Mouse (Mus musculus) stomach, postnatal 0 days (tissue): ENCODE measurements at regions not wholly inside any gene's neighbourhood (a gene's known extent, or its start where the extent isn't known, plus 50 kb on each side); places are given as distances from the start of the nearest gene placed in this dataset.

Source experiments
- ATAC-seq: fragments of 200-750 bp; cut with Nextera tagmentation; 2 replicates; pipeline ENCODE4 v1.8.0; 2017; ENCODE audit not compliant: low FRiP score, low TSS enrichment
- DNase-seq: peaks from one replicate; pipeline ENCODE4 v3.0.0-alpha.2; 2016; ENCODE audit warnings: low spot score
- H3K27ac ChIP-seq: fragments of 300-500 bp; sonication (generic); replicated peaks from 2 replicates; pipeline ENCODE4 v1.5.1; 2014; ENCODE audit warnings: mild to moderate bottlenecking, control low read depth
- H3K27me3 ChIP-seq: fragments of 300-500 bp; sonication (generic); 2 replicates; pipeline ENCODE4 v1.6.1; 2014; ENCODE audit warnings: low read length; ENCODE audit not compliant: control insufficient read depth, insufficient read depth
- H3K36me3 ChIP-seq: fragments of 300-500 bp; sonication (generic); 2 replicates; pipeline ENCODE4 v1.6.1; 2014; ENCODE audit warnings: low read length, mixed read lengths; ENCODE audit not compliant: control insufficient read depth, insufficient read depth
- H3K4me1 ChIP-seq: fragments of 300-500 bp; sonication (generic); replicated peaks from 2 replicates; pipeline ENCODE4 v1.6.1; 2014; ENCODE audit warnings: antibody characterized with exemption; ENCODE audit not compliant: control insufficient read depth, insufficient read depth
- H3K4me2 ChIP-seq: fragments of 300-500 bp; sonication (generic); replicated peaks from 2 replicates; pipeline ENCODE4 v1.6.1; 2014; ENCODE audit warnings: low read depth, mild to moderate bottlenecking, control low read depth, moderate library complexity
- H3K4me3 ChIP-seq: fragments of 300-500 bp; sonication (generic); 2 replicates; pipeline ENCODE4 v1.5.1; 2014; ENCODE audit warnings: low read depth, low read length, control low read depth
- H3K9ac ChIP-seq: fragments of 300-500 bp; sonication (generic); 2 replicates; pipeline ENCODE4 v1.6.1; 2014; ENCODE audit warnings: mild to moderate bottlenecking, low read length, control low read depth, mixed read lengths
- H3K9me3 ChIP-seq: fragments of 300-500 bp; sonication (generic); 2 replicates; pipeline ENCODE4 v1.6.1; 2016; ENCODE audit warnings: low read length; ENCODE audit not compliant: control insufficient read depth
- CTCF ChIP-seq: IDR thresholded peaks from 2 replicates; pipeline ENCODE4 v1.5.1; 2016; ENCODE audit warnings: antibody characterized with exemption, low read depth, mild to moderate bottlenecking, moderate library complexity
- EP300 ChIP-seq: optimal IDR thresholded peaks from 2 replicates; pipeline ENCODE3; 2016; ENCODE audit warnings: antibody characterized with exemption
- WGBS: fragments of 180-500 bp; shearing (Covaris S2); extraction: QIAGEN DNeasy Blood & Tissue Kit; methylation state at CpG from one replicate; pipeline ENCODE4 v1.1.7; 2014; 5-methylcytosine and 5-hydroxymethylcytosine counted together

- H3K27me3 ChIP-seq, result no peaks in the 10 kb centered on the region
- no peak overlapping the region for H3K4me3 ChIP-seq
- no peaks in the 10 kb centered on the region for H3K9me3 ChIP-seq
- DNase-seq (no peak), ATAC-seq (no peak)
- WGBS, result 41% methylated on average over 13 of the region's 13 CpGs
- 0 out of 2 replicates have a peak, but pooled peaks cover 4% of the 10 kb centered on the region for H3K4me1 ChIP-seq
- no peak overlapping the region for H3K27ac ChIP-seq
- no peak overlapping the region for H3K9ac ChIP-seq
- TF ChIP-seq CTCF (no peak), EP300 (no peak)
- no peak overlapping the region for H3K4me2 ChIP-seq
- no peaks in the 10 kb centered on the region for H3K36me3 ChIP-seq
These were observed 70.9 kb downstream of the Asb1 start for GRCm38 (mm10) chr1:91611281-91611680.

GRCm38 (mm10) chr1:91611694-91612093, 71.3 kb downstream of the Asb1 start:
- 28% methylated on average over 16 of the region's 16 CpGs for WGBS
- TF ChIP-seq EP300 (no peak), CTCF (no peak)
- no peaks in the 10 kb centered on the region for H3K9me3 ChIP-seq
- H3K9ac ChIP-seq, result no peak overlapping the region
- 0 out of 2 replicates have a peak, but pooled peaks cover 4% of the 10 kb centered on the region for H3K4me1 ChIP-seq
- 0 out of 2 replicates have a peak overlapping the region, but pooled peaks have one; percentile 3 for H3K4me2 ChIP-seq
- H3K4me3 ChIP-seq, result no peak overlapping the region
- DNase-seq (no peak), ATAC-seq (no peak)
- no peaks in the 10 kb centered on the region for H3K36me3 ChIP-seq
- H3K27me3 ChIP-seq, result no peaks in the 10 kb centered on the region
- no peak overlapping the region for H3K27ac ChIP-seq

- H3K27ac ChIP-seq, result 0 out of 2 replicates have a peak overlapping the region, but pooled peaks have one; percentile 18
- ATAC-seq (peak; percentile 92), DNase-seq (peak; percentile 51)
- no peaks in the 10 kb centered on the region for H3K36me3 ChIP-seq
- 37% methylated on average over 3 of the region's 3 CpGs for WGBS
- no peak overlapping the region for H3K4me2 ChIP-seq
- H3K27me3 ChIP-seq, result no peaks in the 10 kb centered on the region
- no peak overlapping the region for H3K9ac ChIP-seq
- no peak overlapping the region for H3K4me3 ChIP-seq
- no peaks in the 10 kb centered on the region for H3K9me3 ChIP-seq
- TF ChIP-seq CTCF, result no peak
- TF ChIP-seq EP300, result no peak
- H3K4me1 ChIP-seq, result 0 out of 2 replicates have a peak, but pooled peaks cover 4% of the 10 kb centered on the region
These were observed 72.6 kb downstream of the Asb1 start for GRCm38 (mm10) chr1:91612912-91613311.

- no peak overlapping the region for H3K4me3 ChIP-seq
- H3K9me3 ChIP-seq, result no peaks in the 10 kb centered on the region
- DNase-seq, result no peak
- TF ChIP-seq CTCF, result no peak
- no peak overlapping the region for H3K27ac ChIP-seq
- H3K4me2 ChIP-seq, result no peak overlapping the region
- no peak for ATAC-seq
- no peaks in the 10 kb centered on the region for H3K27me3 ChIP-seq
- WGBS, result 56% methylated on average over 5 of the region's 5 CpGs
- 0 out of 2 replicates have a peak, but pooled peaks cover 4% of the 10 kb centered on the region for H3K4me1 ChIP-seq
- no peak overlapping the region for H3K9ac ChIP-seq
- H3K36me3 ChIP-seq, result no peaks in the 10 kb centered on the region
These were observed 75.1 kb downstream of the Asb1 start for GRCm38 (mm10) chr1:91615396-91615795.

GRCm38 (mm10) chr1:91618527-91619135, 78.3 kb downstream of the Asb1 start:
- H3K27me3 ChIP-seq, result no peaks in the 10 kb centered on the region
- no peaks in the 10 kb centered on the region for H3K4me1 ChIP-seq
- DNase-seq (no peak), ATAC-seq (no peak)
- H3K9me3 ChIP-seq, result no peaks in the 10 kb centered on the region
- H3K27ac ChIP-seq, result no peak overlapping the region
- TF ChIP-seq EP300 (no peak), CTCF (no peak)
- WGBS, result 59% methylated on average over 14 of the region's 14 CpGs
- H3K4me2 ChIP-seq, result no peak overlapping the region
- H3K36me3 ChIP-seq, result no peaks in the 10 kb centered on the region
- no peak overlapping the region for H3K9ac ChIP-seq
- no peak overlapping the region for H3K4me3 ChIP-seq

GRCm38 (mm10) chr1:91621141-91621540, 80.8 kb downstream of the Asb1 start:
- Histone ChIP-seq H3K9ac (no peak overlapping the region), H3K4me1 (no peaks in the 10 kb centered on the region; the same call in 1 of the 2 replicates), H3K4me2 (no peak overlapping the region), H3K27me3 (no peaks in the 10 kb centered on the region), H3K9me3 (no peaks in the 10 kb centered on the region), H3K27ac (no peak overlapping the region), H3K4me3 (no peak overlapping the region), H3K36me3 (no peaks in the 10 kb centered on the region)
- WGBS, result 74% methylated on average over 5 of the region's 5 CpGs
- DNase-seq, result no peak
- ATAC-seq, result no peak
- TF ChIP-seq EP300 (no peak), CTCF (no peak)
